Mouse (Mus musculus) embryonic facial prominence, embryonic 10.5 days (tissue): ENCODE data around the gene Fbxo21. TPM values are rescaled to one million over a fixed set of nuclear protein-coding genes. Genes with fewer than 3 reads are reported as not detected.
A peak's percentile ranks its signal among the peaks of the same experiment; 100 is the strongest.

Source experiments
- DNase-seq: peaks from one replicate; pipeline ENCODE4 v3.0.0-alpha.2; 2017; ENCODE audit warnings: low spot score
- H3K27ac ChIP-seq: fragments of 300-500 bp; sonication (generic); replicated peaks from 2 replicates; pipeline ENCODE4 v1.5.1; 2016; ENCODE audit warnings: mild to moderate bottlenecking
- H3K27me3 ChIP-seq: fragments of 300-500 bp; sonication (generic); replicated peaks from 2 replicates; pipeline ENCODE4 v1.6.1; 2016; ENCODE audit warnings: low read depth, mild to moderate bottlenecking; ENCODE audit not compliant: poor library complexity, severe bottlenecking
- H3K36me3 ChIP-seq: fragments of 300-500 bp; sonication (generic); replicated peaks from 2 replicates; pipeline ENCODE4 v1.6.1; 2016; ENCODE audit warnings: mild to moderate bottlenecking, moderate library complexity
- H3K4me1 ChIP-seq: fragments of 300-500 bp; sonication (generic); 2 replicates; pipeline ENCODE4 v1.6.1; 2016
- H3K4me3 ChIP-seq: fragments of 300-500 bp; sonication (generic); 2 replicates; pipeline ENCODE4 v1.5.1; 2016; ENCODE audit warnings: mild to moderate bottlenecking, moderate library complexity
- H3K9me3 ChIP-seq: fragments of 300-500 bp; sonication (generic); 2 replicates; pipeline ENCODE4 v1.6.1; 2016; ENCODE audit warnings: mild to moderate bottlenecking
- WGBS: fragments of 180-500 bp; shearing (Covaris S2); methylation state at CpG from one replicate; pipeline ENCODE4 v1.1.7; 2016; 5-methylcytosine and 5-hydroxymethylcytosine counted together
- polyA plus RNA-seq: library from polyadenylated mRNA; unstranded; fragments of >200 nt; fragmentation: Nextera tagmentation; extraction: Ambion mirVana; gene quantifications from 2 replicates; pipeline ENCODE4 v1.2.1, GENCODE M21; 2016

The Fbxo21 gene
- polyA plus RNA-seq = 99.0 and 102 TPM in 2 replicates

DNA sequence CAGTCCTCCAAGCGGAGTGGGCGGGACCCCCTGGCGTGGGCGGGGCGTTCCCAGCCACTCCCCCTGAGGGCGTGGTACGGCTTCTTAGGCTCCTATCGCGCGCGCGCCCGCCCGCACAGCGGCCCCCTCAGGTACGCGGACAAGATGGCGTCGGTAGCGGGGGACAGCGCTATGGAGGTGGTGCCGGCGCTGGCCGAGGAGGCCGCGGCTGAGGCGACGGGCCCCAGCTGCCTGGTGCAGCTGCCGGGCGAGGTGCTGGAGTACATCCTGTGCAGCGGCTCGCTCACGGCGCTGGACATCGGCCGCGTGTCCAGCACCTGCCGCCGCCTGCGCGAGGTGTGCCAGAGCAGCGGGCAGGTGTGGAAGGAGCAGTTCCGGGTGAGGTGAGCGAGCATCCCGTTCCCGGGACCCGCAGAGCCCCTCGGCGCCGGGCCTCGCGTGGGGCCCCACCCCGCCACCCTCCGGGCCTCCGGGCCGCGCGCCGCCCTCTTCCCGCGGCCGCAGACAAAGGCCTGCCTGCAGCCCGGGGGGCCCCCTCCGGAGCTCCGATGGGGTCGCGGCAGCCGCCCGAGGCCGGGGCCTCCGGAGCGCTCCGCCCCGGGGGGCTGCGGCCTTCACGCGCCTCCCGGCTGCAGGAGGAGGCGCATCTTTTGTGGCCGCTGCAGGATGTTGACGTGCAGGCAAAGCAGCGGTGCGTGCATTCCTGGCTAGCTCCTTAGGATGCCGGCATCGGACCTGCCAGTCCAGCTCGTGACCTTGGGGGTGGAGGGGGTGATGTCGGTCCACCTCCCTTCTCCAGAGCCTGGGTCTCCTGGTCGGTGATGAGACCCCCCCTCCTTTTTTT is at the start of gene Fbxo21:
Gene Fbxo21, plus strand, starts transcription at position 74 of the 844 bp plus-strand sequence.
- Histone ChIP-seq H3K36me3 (peaks cover 35% of the 10 kb centered on the region), H3K27ac (peak within 1 kb of the TSS; percentile 96), H3K27me3 (no peaks in the 10 kb centered on the region), H3K9me3 (no peaks in the 10 kb centered on the region), H3K4me3 (peak within 1 kb of the TSS; percentile 91), H3K4me1 (peaks cover 24% of the 10 kb centered on the region)
- WGBS = under 1% methylated on average over 88 of the region's 88 CpGs
- peak; percentile 99 for DNase-seq

DNA sequence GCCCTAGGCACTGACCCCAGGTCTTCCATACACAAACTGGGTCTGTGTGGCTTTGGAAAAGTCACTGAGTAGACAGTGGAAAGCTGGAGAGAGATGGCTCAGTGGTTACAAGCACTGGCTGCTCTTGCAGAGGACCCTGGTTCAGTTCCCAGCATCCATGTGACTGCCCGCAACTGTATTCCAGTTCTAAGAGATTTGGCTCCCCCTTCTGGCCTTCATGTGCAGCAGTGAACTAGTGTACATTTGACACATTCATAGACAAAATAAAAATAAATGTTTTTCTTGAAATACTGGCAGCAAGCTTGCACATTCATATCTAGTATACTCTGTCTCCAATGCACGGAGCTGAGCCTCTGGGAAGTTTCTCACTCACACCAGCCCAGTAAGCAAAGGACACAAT is 48.0 kb upstream of the Fbxo21 start:
- no peak for DNase-seq
- H3K4me3 ChIP-seq = no peak overlapping the region

DNA sequence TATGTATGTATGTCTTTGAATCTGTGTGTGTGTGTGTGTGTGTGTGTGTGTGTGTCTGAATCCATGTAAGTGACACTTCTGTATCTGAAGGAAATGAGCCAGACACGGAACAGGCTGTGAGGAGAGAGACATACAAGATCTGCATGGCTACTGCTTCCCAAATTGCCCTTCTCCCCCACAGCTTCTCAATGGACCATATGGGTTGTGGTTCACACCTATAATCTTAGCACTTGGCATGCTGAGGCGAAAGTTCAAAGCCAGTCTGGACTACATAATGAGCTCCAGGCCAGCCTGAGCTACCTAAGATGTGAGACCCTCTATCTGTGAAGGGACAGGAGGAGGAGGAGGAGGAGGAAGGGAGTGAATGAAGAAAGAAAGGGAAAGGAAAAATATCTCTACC is 44.3 kb upstream of the Fbxo21 start:
- Histone ChIP-seq H3K27me3 (peaks cover 33% of the 10 kb centered on the region), H3K9me3 (no peaks in the 10 kb centered on the region), H3K36me3 (no peaks in the 10 kb centered on the region), H3K4me3 (no peak overlapping the region), H3K27ac (no peak overlapping the region), H3K4me1 (no peaks in the 10 kb centered on the region; the same call in 1 of the 2 replicates)
- DNase-seq = no peak
- 79% methylated on average over 2 of the region's 2 CpGs for WGBS

More for the DNA sequence above, 48.0 kb upstream of the Fbxo21 start:
- H3K9me3 ChIP-seq = no peaks in the 10 kb centered on the region
- H3K36me3 ChIP-seq = no peaks in the 10 kb centered on the region
- H3K4me1 ChIP-seq = peaks cover 5% of the 10 kb centered on the region
- 92% methylated on average over 2 of the region's 2 CpGs for WGBS
- no peak overlapping the region for H3K27ac ChIP-seq
- H3K27me3 ChIP-seq = 0 out of 2 replicates have a peak, but pooled peaks cover 13% of the 10 kb centered on the region

DNA sequence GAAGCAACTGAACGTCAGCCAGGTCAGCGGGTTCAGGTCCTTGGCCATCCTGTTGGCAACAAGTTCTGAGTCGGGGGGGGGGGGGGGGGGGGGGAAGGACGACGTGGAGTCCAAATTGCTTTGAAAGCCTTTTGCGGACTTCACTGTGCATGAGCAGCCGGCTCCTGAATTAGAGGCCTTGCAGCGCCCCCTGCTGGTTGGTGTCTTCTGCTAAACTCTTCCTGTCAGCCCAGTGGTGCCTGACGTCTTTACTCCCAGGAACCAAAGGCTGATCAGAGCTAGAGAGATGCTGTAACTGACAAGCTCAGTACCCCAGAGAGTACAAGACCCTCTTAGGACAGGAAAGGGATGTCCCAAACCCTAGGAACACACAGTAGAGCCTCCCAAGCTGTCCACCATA is 43.7 kb upstream of the Fbxo21 start:
- Histone ChIP-seq H3K9me3 (no peaks in the 10 kb centered on the region), H3K36me3 (no peaks in the 10 kb centered on the region), H3K4me3 (peak overlapping the region; percentile 22; the same call in 1 of the 2 replicates), H3K4me1 (no peaks in the 10 kb centered on the region; the same call in 1 of the 2 replicates), H3K27ac (no peak overlapping the region), H3K27me3 (peaks cover 36% of the 10 kb centered on the region)
- DNase-seq = peak; percentile 90
- under 1% methylated on average over 8 of the region's 9 CpGs for WGBS

DNA sequence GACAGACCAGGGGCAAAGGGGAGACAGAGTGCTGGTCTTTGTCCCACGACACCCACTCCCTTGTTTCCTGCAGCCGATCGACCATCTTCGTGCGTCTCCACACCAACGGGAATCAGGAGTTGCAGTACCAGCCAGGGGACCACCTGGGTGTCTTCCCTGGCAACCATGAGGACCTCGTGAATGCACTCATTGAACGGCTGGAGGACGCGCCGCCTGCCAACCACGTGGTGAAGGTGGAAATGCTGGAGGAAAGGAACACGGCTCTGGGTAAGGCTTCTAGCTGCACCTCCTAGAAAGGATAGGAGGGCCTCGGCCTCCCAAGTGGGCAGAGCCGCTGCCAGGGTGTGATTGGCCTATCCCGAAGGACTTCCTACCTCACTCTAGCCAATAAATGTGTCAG is 40.2 kb upstream of the Fbxo21 start:
- Histone ChIP-seq H3K4me1 (peaks cover 5% of the 10 kb centered on the region; the same call in 1 of the 2 replicates), H3K4me3 (no peak overlapping the region), H3K27me3 (peaks cover 36% of the 10 kb centered on the region), H3K27ac (no peak overlapping the region), H3K9me3 (no peaks in the 10 kb centered on the region), H3K36me3 (no peaks in the 10 kb centered on the region)
- 70% methylated on average over 16 of the region's 16 CpGs for WGBS
- no peak for DNase-seq

DNA sequence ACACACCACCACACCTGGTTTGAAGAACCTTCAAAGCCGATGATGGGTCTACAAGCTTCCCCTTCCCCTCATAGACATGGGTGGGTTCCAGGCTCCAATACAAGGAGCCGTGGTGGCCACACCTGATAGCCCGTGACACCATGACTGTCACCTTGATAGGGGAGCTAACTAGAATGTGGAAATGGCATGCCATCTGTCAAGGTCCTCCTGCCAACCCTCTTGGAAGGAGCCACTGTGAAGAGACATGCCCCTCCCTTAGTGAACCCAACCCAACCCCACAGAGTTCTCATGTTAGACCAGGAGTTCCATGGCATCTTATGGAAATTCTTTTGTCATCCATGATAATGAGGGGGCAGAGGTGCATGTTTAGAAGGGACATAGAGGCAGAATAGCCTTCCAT is 39.3 kb upstream of the Fbxo21 start:
- DNase-seq = no peak
- H3K27ac ChIP-seq = no peak overlapping the region
- no peak overlapping the region for H3K4me3 ChIP-seq
- 89% methylated on average over 3 of the region's 3 CpGs for WGBS
- H3K27me3 ChIP-seq = peaks cover 28% of the 10 kb centered on the region
- H3K9me3 ChIP-seq = no peaks in the 10 kb centered on the region
- H3K36me3 ChIP-seq = no peaks in the 10 kb centered on the region
- H3K4me1 ChIP-seq = peaks cover 5% of the 10 kb centered on the region; the same call in 1 of the 2 replicates

DNA sequence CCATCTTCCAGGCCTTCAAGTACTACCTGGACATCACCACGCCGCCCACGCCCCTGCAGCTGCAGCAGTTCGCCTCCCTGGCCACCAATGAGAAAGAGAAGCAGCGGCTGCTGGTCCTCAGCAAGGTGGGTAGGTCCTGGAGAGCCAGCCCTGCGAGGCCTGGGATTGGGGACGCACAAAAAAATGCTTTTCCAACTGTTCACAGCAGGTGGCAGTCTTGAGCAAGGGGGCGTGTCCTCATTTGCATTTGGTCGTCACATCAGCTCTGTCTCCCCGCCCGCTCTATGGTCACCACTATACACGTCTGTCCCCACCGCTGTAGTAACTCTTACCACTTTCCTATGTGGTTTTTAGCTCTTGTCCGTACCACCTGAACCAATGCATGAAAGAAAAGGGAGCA is 38.3 kb upstream of the Fbxo21 start:
- H3K4me3 ChIP-seq = peak overlapping the region; percentile 48
- peak; percentile 83 for DNase-seq
- no peaks in the 10 kb centered on the region for H3K36me3 ChIP-seq
- H3K9me3 ChIP-seq = no peaks in the 10 kb centered on the region
- peaks cover 5% of the 10 kb centered on the region; the same call in 1 of the 2 replicates for H3K4me1 ChIP-seq
- H3K27ac ChIP-seq = no peak overlapping the region
- H3K27me3 ChIP-seq = peaks cover 23% of the 10 kb centered on the region
- WGBS = 14% methylated on average over 14 of the region's 14 CpGs

DNA sequence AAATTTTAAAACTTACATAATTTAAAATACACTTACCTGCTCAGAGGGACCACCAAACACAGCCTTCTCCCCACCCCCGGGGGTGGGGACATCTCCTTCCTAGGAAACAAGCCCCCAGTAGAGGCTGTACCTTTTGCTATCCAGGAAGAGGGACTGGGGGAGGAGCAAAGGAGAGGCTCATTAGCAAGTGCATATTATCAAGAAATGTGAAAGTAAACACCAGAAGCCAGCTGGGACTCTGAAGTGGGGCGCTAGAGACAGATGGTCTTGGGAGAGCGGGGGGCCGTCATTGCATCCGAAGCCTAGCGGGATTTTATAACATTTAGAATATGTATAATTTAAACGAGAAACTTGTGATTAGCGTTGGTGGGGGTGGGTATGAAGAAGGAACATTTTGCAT is 37.1 kb upstream of the Fbxo21 start:
- WGBS = 86% methylated on average over 8 of the region's 8 CpGs
- Histone ChIP-seq H3K27me3 (peaks cover 23% of the 10 kb centered on the region), H3K9me3 (no peaks in the 10 kb centered on the region), H3K4me1 (peaks cover 5% of the 10 kb centered on the region; the same call in 1 of the 2 replicates), H3K27ac (no peak overlapping the region), H3K36me3 (no peaks in the 10 kb centered on the region), H3K4me3 (no peak overlapping the region)
- DNase-seq = no peak

DNA sequence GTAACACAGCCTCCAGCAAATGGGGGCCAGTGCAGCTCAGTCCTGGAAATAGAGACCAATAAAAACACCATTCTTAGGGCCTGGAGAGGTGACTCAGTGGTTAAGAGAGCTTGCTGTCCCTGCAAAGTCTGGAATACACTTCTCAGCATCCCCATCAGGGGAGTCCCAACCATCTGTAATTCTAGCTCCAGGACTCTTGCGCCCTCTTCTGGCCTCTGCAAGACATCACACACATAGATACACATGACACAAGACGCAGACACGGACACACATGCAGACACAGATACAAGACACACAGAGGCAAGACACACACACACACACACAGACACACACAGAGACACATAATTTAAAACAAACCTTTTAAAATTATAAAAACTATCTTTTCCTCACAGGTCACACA is 35.0 kb upstream of the Fbxo21 start:
- Histone ChIP-seq H3K4me1 (peaks cover 5% of the 10 kb centered on the region; the same call in 1 of the 2 replicates), H3K27ac (no peak overlapping the region), H3K27me3 (peaks cover 9% of the 10 kb centered on the region), H3K36me3 (no peaks in the 10 kb centered on the region), H3K9me3 (no peaks in the 10 kb centered on the region), H3K4me3 (no peak overlapping the region)
- no peak for DNase-seq
- WGBS = 69% methylated on average over 3 of the region's 3 CpGs

DNA sequence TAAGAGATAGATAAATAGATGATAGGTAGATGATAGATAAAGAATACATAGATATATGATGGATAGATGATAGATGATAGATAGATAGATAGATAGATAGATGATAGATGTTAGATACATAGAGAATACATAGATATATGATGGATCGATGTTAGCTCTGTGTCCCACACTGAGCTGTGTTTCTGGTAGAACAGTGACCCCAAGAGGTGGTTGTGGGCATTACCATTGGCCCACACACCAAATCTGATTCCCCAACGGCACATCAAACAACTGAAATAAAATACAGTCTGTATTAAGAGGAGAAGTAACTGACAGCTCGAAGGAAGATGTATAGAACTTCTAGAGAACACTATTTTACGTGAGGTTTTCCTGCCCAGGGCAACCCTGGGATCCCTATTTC is 29.9 kb upstream of the Fbxo21 start:
- WGBS = 41% methylated on average over 4 of the region's 4 CpGs
- Histone ChIP-seq H3K9me3 (no peaks in the 10 kb centered on the region), H3K4me1 (no peaks in the 10 kb centered on the region), H3K27me3 (no peaks in the 10 kb centered on the region), H3K4me3 (no peak overlapping the region), H3K36me3 (no peaks in the 10 kb centered on the region), H3K27ac (no peak overlapping the region)
- peak; percentile 40 for DNase-seq

DNA sequence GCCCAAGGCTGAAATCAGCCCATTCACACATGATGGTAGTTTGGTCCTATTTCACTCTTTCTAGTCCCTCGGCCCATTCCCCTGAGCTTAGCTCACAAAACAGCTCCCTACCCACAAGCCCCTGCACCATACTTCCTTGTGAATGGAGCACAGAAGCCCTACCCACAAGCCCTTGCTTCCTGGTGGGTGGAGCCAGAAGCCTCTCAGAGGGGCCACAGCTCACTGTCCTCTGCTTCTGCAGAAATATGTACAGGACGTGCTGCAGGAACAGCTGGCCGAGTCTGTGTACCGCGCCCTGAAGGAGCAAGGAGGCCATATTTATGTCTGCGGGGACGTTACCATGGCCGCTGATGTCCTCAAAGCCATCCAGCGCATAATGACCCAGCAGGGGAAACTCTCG is 27.1 kb upstream of the Fbxo21 start:
- WGBS = 87% methylated on average over 10 of the region's 10 CpGs
- no peak overlapping the region for H3K27ac ChIP-seq
- no peaks in the 10 kb centered on the region for H3K4me1 ChIP-seq
- no peaks in the 10 kb centered on the region for H3K36me3 ChIP-seq
- H3K27me3 ChIP-seq = no peaks in the 10 kb centered on the region
- no peak for DNase-seq
- no peak overlapping the region for H3K4me3 ChIP-seq
- H3K9me3 ChIP-seq = no peaks in the 10 kb centered on the region

DNA sequence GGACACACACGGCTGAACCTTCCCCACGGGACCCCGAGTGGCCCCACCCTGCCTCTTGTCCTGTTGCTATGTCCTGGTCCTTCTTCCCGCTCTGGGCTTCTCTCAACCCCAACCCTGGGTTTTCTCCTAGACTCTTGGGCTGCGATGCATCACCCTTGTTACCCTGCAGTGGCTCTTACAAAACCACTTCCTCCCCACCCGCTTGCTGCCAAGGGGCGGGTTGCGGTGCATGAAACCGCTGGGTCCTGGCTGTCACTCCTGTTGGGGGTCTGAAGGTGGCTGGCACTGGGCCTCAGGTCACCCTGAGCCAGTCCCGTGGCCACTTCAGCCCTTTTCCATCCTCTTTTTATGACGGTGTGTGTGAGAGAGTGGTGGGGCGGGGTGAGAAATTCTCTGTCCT is 22.6 kb upstream of the Fbxo21 start:
- Histone ChIP-seq H3K4me1 (peaks cover 5% of the 10 kb centered on the region; the same call in 1 of the 2 replicates), H3K4me3 (no peak overlapping the region), H3K27me3 (no peaks in the 10 kb centered on the region), H3K36me3 (no peaks in the 10 kb centered on the region), H3K27ac (no peak overlapping the region), H3K9me3 (no peaks in the 10 kb centered on the region)
- no peak for DNase-seq
- WGBS = 84% methylated on average over 12 of the region's 12 CpGs

DNA sequence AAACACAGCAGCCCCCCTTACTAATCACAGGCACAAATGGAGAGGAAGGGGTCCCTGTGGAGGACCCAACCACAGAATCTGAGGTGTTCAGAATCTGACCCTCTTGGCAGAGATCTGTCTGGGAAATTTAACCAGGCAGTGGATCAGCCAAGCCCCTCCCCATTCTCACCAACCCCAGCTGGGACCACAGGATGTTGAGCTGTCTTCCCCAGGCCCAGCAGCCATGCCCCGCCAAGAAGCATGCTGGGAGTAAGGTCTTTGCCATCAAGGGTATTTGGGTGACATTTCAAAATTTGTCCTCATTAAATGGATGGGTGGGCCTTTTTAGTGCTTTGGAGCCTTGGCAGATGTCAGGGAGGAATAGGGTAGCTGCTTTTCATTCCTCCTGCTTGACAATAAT is 22.1 kb upstream of the Fbxo21 start:
- no peak for DNase-seq
- Histone ChIP-seq H3K4me1 (peaks cover 5% of the 10 kb centered on the region; the same call in 1 of the 2 replicates), H3K36me3 (no peaks in the 10 kb centered on the region), H3K4me3 (no peak overlapping the region), H3K9me3 (no peaks in the 10 kb centered on the region), H3K27ac (no peak overlapping the region), H3K27me3 (no peaks in the 10 kb centered on the region)
- WGBS = 95% methylated on average over 1 of the region's 1 CpGs
